Mouse (Mus musculus) E14TG2a.4 (cell line): ENCODE measurements around the gene Insr.

Source experiments
- CTCF ChIP-seq: conservative IDR thresholded peaks from 2 replicates; pipeline ENCODE4 v1.5.1; 2014; ENCODE audit warnings: low read length
- NANOG ChIP-seq: IDR thresholded peaks from 2 replicates; pipeline ENCODE4 v1.6.1; 2014; ENCODE audit warnings: borderline replicate concordance, low read length, mixed read lengths

GRCm38 (mm10) chr8:3279721-3280077, 282 bp upstream of the Insr start:
- TF ChIP-seq CTCF = no peak
- TF ChIP-seq NANOG = no peak
